Mouse (Mus musculus): ENCODE measurements at regions not wholly inside any gene's neighbourhood (a gene's known extent, or its start where the extent isn't known, plus 50 kb on each side); places are given as distances from the start of the nearest gene placed in this dataset.

- DNase-seq = peak; percentile 2
Observed at GRCm38 (mm10) chr12:95576772-95577171, 115.3 kb upstream of the Flrt2 start.

- DNase-seq = no peak
Observed at GRCm38 (mm10) chr12:95589011-95589410, 103.0 kb upstream of the Flrt2 start.

DNA sequence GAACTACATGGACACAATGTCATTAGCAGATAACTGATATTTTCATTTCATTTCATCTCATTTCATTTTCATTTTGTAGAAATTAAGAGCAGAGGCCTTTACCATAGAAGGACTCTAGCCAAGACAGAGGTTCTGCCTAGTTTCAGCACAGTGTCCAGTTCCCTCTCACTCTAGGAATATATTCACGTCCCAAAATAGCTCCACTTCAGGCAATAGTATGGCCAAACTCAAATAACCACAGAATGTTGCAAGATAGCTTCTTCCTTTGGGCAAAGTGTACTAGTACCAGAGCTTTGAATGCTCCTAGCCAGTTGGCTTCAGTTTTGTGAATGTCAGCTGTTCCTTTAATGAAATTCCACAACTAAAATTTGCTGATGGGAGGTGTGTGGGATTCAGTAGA lies 72.7 kb upstream of the Flrt2 start:
- no peak for DNase-seq

GRCm38 (mm10) chr12:95631029-95631428 lies 61.0 kb upstream of the Flrt2 start:
- peak; percentile 24 for DNase-seq

- DNase-seq = no peak
Observed at GRCm38 (mm10) chr12:95636647-95637046, 55.4 kb upstream of the Flrt2 start.

- DNase-seq = no peak
Observed at GRCm38 (mm10) chr12:95639892-95640291, 52.1 kb upstream of the Flrt2 start.

GRCm38 (mm10) chr12:95641628-95642027 lies 50.4 kb upstream of the Flrt2 start:
- no peak for DNase-seq

All from adrenal gland, postnatal 25 days (tissue).